Mouse (Mus musculus): ENCODE results near the gene Cd5. TPM values are rescaled to one million over a fixed set of nuclear protein-coding genes. Genes with fewer than 3 reads are reported as not detected.

Cd5 gene
- polyA plus RNA-seq, 1 experiment: 0.16 TPM

DNA sequence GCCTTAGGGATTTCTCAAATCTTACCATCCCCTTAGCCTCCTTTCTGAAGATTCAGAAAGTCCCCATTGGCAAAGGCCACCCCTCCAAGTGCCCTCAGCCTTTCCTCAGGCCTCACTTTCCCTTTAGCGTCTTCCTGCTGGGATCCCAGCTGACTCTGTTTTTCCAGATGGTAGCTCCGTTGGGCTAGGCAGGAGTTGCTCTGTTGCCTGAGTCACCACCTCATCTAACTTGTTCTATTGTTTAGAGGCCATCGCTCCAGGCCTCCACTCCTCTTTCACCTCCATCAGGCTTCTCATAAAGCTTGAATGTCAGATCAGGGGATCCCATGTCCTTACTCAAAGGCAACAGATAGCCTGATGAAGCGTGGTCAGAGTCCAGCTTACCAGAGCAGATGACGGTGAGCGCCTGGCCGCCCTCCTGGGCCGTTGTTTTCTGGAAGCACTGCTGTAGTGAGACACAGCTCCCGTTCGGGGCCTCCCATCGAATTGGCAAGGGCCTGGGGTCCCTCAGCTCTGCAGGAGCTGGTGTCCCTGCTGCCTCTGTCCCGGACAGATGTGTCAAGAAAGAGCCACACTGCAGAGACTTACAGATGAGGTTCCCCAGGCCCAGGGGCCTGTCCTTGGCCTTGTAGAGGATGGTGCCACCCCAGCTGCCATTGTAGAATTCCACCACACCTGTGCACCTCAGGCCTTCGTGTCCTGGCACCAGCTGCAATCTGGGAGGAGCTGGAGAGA is 14.0 kb downstream of the Cd5 start:
- no peak for DNase-seq (ENCODE audit: low read depth)
- TF ChIP-seq POLR2A (IDR thresholded peaks at IDR 0.05; ENCODE audit: borderline replicate concordance, extremely low read depth, insufficient read depth, insufficient read length, poor library complexity, severe bottlenecking): no peak
- no peak for TF ChIP-seq CTCF (IDR thresholded peaks at IDR 0.05; ENCODE audit: borderline replicate concordance, extremely low read depth, insufficient read depth, insufficient read length)

DNA sequence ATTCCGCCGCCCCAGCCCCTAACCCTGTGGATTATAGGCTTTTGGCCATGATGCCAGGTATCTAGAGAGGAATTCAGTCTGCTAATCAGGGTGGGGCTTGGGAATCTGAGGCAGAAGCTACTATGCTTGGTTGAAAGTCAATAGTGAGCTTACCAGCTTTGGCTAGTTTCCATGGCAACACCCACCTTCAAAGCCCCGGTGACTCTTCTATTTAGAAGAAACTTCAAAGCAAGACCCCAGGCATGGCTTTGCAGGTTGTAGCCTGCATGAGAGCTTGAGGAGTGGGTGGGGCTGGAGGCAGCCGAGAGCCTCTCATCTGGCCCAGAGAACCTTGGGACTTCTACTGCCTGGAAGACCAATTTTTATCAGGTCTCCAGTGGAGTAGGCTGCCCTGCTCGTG is 15.2 kb downstream of the Cd5 start:
- TF ChIP-seq POLR2A (IDR thresholded peaks at IDR 0.05; ENCODE audit: borderline replicate concordance, extremely low read depth, insufficient read depth, insufficient read length, poor library complexity, severe bottlenecking): no peak
- TF ChIP-seq CTCF (IDR thresholded peaks at IDR 0.05; ENCODE audit: borderline replicate concordance, extremely low read depth, insufficient read depth, insufficient read length): no peak
- DNase-seq (ENCODE audit: low read depth): peak; percentile 82

- TF ChIP-seq POLR2A (IDR thresholded peaks at IDR 0.05; ENCODE audit: borderline replicate concordance, extremely low read depth, insufficient read depth, insufficient read length, poor library complexity, severe bottlenecking): no peak
- no peak for TF ChIP-seq CTCF (IDR thresholded peaks at IDR 0.05; ENCODE audit: borderline replicate concordance, extremely low read depth, insufficient read depth, insufficient read length)
- DNase-seq (ENCODE audit: low read depth): no peak
Observed at GRCm38 (mm10) chr19:10723084-10723483, 15.7 kb downstream of the Cd5 start.

DNA sequence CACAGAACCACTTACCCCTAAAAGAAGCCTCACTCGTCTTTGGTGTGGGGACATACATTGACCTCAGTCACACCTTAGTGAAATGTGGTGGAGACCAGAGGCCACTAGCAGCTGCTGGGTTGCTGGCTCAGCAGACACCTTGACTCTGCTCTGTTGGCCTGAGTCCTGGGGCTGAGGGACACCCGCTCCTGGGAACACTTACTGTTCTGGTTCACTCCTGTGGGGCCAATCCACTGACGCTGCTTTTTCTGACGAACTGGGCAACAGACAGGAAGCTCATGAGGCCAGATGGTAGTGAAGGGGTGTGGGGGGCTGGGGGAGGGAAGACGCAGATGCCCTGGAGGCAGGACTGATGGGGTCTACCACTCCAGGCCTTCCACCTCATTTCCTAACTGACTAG is 17.7 kb downstream of the Cd5 start:
- TF ChIP-seq CTCF (IDR thresholded peaks at IDR 0.05; ENCODE audit: borderline replicate concordance, extremely low read depth, insufficient read depth, insufficient read length): no peak
- DNase-seq (ENCODE audit: low read depth): no peak

- TF ChIP-seq CTCF (IDR thresholded peaks at IDR 0.05; ENCODE audit: borderline replicate concordance, extremely low read depth, insufficient read depth, insufficient read length): no peak
- TF ChIP-seq POLR2A (IDR thresholded peaks at IDR 0.05; ENCODE audit: borderline replicate concordance, extremely low read depth, insufficient read depth, insufficient read length, poor library complexity, severe bottlenecking): no peak
- no peak for DNase-seq (ENCODE audit: low read depth)
Observed at GRCm38 (mm10) chr19:10720524-10720923, 18.3 kb downstream of the Cd5 start.

DNA sequence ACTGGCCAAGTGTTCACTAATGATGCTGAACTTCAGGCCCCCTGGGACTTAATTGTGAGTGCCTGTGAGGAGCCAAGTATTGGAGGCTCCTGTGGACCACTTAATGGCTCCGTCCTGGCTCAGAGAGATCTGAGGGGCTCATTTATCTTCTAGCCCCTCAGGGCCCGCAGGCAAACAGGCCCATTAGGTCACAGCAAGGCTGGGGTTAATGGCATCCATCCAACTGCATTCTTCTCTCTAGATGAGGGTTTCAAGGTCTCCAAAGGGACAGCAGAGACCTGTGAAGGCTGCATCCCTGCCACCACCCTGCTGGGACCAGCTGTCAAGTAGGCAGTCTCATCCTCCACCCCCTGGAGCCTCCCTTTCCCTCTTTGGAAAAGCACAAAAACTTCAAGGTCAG is 19.1 kb downstream of the Cd5 start:
- TF ChIP-seq CTCF (IDR thresholded peaks at IDR 0.05; ENCODE audit: borderline replicate concordance, extremely low read depth, insufficient read depth, insufficient read length): no peak
- TF ChIP-seq POLR2A (IDR thresholded peaks at IDR 0.05; ENCODE audit: borderline replicate concordance, extremely low read depth, insufficient read depth, insufficient read length, poor library complexity, severe bottlenecking): no peak
- DNase-seq (ENCODE audit: low read depth): peak; percentile 82

DNA sequence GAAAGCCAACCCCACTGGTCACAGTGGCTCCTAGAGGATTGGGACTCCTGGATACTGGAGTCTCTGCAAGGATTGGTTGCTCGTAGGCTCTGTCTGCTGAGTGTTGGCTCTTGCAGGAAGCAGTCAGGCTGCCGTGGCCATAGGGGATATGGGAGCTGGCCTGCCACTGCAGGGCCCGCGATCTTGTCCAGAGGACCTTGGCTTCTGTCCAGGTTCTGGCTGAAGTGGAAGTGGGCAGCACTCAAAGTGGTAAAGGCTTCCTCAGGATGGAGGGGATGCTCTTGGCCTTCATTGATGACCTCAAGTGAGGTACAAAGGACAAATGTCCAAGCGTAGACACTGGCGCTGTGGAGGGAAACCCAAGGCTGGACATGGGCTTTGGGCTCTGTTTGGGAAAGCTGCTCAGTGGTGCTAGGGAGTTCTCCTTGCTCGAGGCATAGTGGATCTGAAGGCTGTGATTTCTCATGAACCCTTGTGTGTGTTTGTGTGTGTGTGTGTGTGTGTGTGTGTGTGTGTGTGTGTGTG is 20.5 kb downstream of the Cd5 start:
- TF ChIP-seq POLR2A (IDR thresholded peaks at IDR 0.05; ENCODE audit: borderline replicate concordance, extremely low read depth, insufficient read depth, insufficient read length, poor library complexity, severe bottlenecking) (no peak), CTCF (IDR thresholded peaks at IDR 0.05; ENCODE audit: borderline replicate concordance, extremely low read depth, insufficient read depth, insufficient read length) (no peak)
- DNase-seq (ENCODE audit: low read depth): no peak

- DNase-seq (ENCODE audit: low read depth): no peak
- no peak for TF ChIP-seq POLR2A (IDR thresholded peaks at IDR 0.05; ENCODE audit: borderline replicate concordance, extremely low read depth, insufficient read depth, insufficient read length, poor library complexity, severe bottlenecking)
- no peak for TF ChIP-seq CTCF (IDR thresholded peaks at IDR 0.05; ENCODE audit: borderline replicate concordance, extremely low read depth, insufficient read depth, insufficient read length)
Observed at GRCm38 (mm10) chr19:10715476-10715875, 23.3 kb downstream of the Cd5 start.

- DNase-seq (ENCODE audit: low read depth): peak; percentile 91
- TF ChIP-seq CTCF (IDR thresholded peaks at IDR 0.05; ENCODE audit: borderline replicate concordance, extremely low read depth, insufficient read depth, insufficient read length) (peak; percentile 78; the same call in 1 of the 2 replicates), POLR2A (IDR thresholded peaks at IDR 0.05; ENCODE audit: borderline replicate concordance, extremely low read depth, insufficient read depth, insufficient read length, poor library complexity, severe bottlenecking) (no peak)
Observed at GRCm38 (mm10) chr19:10714682-10715475, 23.9 kb downstream of the Cd5 start.

DNA sequence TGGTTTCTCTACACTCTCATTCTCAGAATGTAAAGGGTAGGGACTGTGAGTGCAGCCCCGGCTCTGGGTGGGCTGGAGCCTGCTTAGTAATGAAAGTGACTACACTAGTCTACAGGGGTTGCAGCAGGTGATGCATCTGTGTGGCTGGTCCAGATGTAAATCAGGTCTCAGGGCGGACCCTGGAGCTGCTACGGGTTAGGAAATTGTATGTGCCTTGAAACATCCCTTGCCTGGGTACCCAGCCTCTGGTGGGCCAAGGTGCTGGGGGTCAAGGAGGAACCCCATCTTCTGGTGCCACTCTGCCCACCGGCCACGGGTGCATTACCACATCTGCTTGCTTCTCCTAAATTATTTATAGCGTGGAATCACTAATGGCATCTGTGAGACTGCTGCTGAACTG is 24.6 kb downstream of the Cd5 start:
- TF ChIP-seq POLR2A (IDR thresholded peaks at IDR 0.05; ENCODE audit: borderline replicate concordance, extremely low read depth, insufficient read depth, insufficient read length, poor library complexity, severe bottlenecking): no peak
- TF ChIP-seq CTCF (IDR thresholded peaks at IDR 0.05; ENCODE audit: borderline replicate concordance, extremely low read depth, insufficient read depth, insufficient read length): no peak
- no peak for DNase-seq (ENCODE audit: low read depth)

DNA sequence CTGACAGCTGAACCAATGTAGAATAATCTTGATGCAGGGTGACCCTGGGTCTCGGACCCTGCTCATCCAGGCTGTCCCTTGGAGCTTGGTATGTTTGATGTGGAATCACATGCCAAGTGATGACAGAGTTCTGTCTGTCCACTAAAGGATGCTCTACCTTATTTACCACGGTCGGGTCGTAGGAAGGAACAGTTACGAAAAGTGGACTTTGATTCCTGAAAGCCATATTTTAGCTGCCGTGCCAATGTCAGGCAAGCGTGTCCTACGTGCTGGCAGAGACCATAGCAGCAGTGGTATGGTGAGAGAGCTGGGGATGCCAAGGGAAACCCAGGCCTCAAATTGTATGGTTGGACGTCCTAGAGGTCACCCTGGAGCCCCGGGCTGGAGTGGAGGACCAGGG is 25.3 kb downstream of the Cd5 start:
- TF ChIP-seq POLR2A (IDR thresholded peaks at IDR 0.05; ENCODE audit: borderline replicate concordance, extremely low read depth, insufficient read depth, insufficient read length, poor library complexity, severe bottlenecking): no peak
- no peak for TF ChIP-seq CTCF (IDR thresholded peaks at IDR 0.05; ENCODE audit: borderline replicate concordance, extremely low read depth, insufficient read depth, insufficient read length)
- no peak for DNase-seq (ENCODE audit: low read depth)
